Mouse (Mus musculus) liver, embryonic 14.5 days (tissue): Measurements from ENCODE around the gene Cachd1. TPM values are rescaled to one million over a fixed set of nuclear protein-coding genes. Genes with fewer than 3 reads are reported as not detected.

Experiments
- ATAC-seq: fragments of 200-750 bp; cut with Nextera tagmentation; 2 replicates; pipeline ENCODE4 v1.8.0; 2017; ENCODE audit warnings: moderate number of reproducible peaks, mild to moderate bottlenecking, moderate library complexity; ENCODE audit not compliant: insufficient read depth
- DNase-seq, 3 experiments: peaks; one replicate each; pipeline ENCODE4 v3.0.0-alpha.2; 2012 to 2013; ENCODE audit warnings: low read depth in 3 of 3, low spot score in 3 of 3
- H3K27ac ChIP-seq: fragments of 300-500 bp; sonication (generic); 2 replicates; pipeline ENCODE4 v1.5.1; 2014; ENCODE audit warnings: moderate library complexity, mild to moderate bottlenecking, control low read depth, inconsistent platforms
- H3K27me3 ChIP-seq: fragments of 300-500 bp; sonication (generic); 2 replicates; pipeline ENCODE4 v1.6.1; 2014; ENCODE audit warnings: mild to moderate bottlenecking, low read length, moderate library complexity; ENCODE audit not compliant: control insufficient read depth, insufficient read depth
- H3K36me3 ChIP-seq: fragments of 300-500 bp; sonication (generic); replicated peaks from 2 replicates; pipeline ENCODE4 v1.6.1; 2014; ENCODE audit warnings: low read depth; ENCODE audit not compliant: control insufficient read depth, insufficient read depth
- H3K4me1 ChIP-seq, 2 experiments: fragments of 200-500 bp in 1 of 2; fragments of 300-500 bp in 1 of 2; sonication (generic) in 1 of 2; replicated peaks; 2 replicates each; pipeline ENCODE4 v1.6.1; 2012 to 2014; ENCODE audit warnings: antibody characterized with exemption in 1 of 2, inconsistent platforms in 1 of 2, low read length in 1 of 2; ENCODE audit not compliant: control insufficient read depth in 2 of 2, insufficient read depth in 2 of 2
- H3K4me2 ChIP-seq: fragments of 300-500 bp; sonication (generic); 2 replicates; pipeline ENCODE4 v1.6.1; 2014; ENCODE audit warnings: low read depth, mild to moderate bottlenecking, control low read depth, moderate library complexity
- H3K4me3 ChIP-seq, 2 experiments: fragments of 200-500 bp in 1 of 2; fragments of 300-500 bp in 1 of 2; sonication (generic) in 1 of 2; 2 replicates each; pipeline ENCODE4 v1.5.1; 2012 to 2014; ENCODE audit warnings: low read depth in 2 of 2, low read length in 2 of 2, mild to moderate bottlenecking in 2 of 2, control low read depth in 1 of 2, inconsistent platforms in 1 of 2, moderate library complexity in 1 of 2; ENCODE audit not compliant: insufficient read depth in 1 of 2
- H3K9ac ChIP-seq: fragments of 300-500 bp; sonication (generic); replicated peaks from 2 replicates; pipeline ENCODE4 v1.6.1; 2014; ENCODE audit warnings: mild to moderate bottlenecking, control low read depth, moderate library complexity
- H3K9me3 ChIP-seq: fragments of 300-500 bp; sonication (generic); 2 replicates; pipeline ENCODE4 v1.6.1; 2016; ENCODE audit warnings: low read length, mixed read lengths; ENCODE audit not compliant: control insufficient read depth
- CTCF ChIP-seq: IDR thresholded peaks from 2 replicates; pipeline ENCODE4 v1.5.1; 2016; ENCODE audit warnings: antibody characterized with exemption, low read depth, control low read depth
- EP300 ChIP-seq: IDR thresholded peaks from 2 replicates; pipeline ENCODE4 v1.6.1; 2016; ENCODE audit warnings: antibody characterized with exemption, low read depth
- WGBS: fragments of 180-500 bp; shearing (Covaris S2); extraction: QIAGEN DNeasy Blood & Tissue Kit; methylation state at CpG from one replicate; pipeline ENCODE4 v1.1.7; 2014; ENCODE audit not compliant: insufficient replicate concordance; 5-methylcytosine and 5-hydroxymethylcytosine counted together
- polyA plus RNA-seq, 2 experiments: library from polyadenylated mRNA; depleted of rRNA in 1 of 2; stranded (reverse) in 1 of 2; unstranded in 1 of 2; fragments of >200 nt; fragmentation: Nextera tagmentation in 1 of 2; extraction: Ambion mirVana in 1 of 2; gene quantifications; 2 replicates each; pipeline versions ENCODE4 v1.2.1 to v1.2.3; 2012 to 2014

The Cachd1 gene
- polyA plus RNA-seq, 2 experiments, result 4.5 to 10.2 TPM

GRCm38 (mm10) chr4:100743615-100744014, 32.9 kb upstream of the Cachd1 start:
- Histone ChIP-seq H3K27me3 (no peaks in the 10 kb centered on the region), H3K27ac (no peak overlapping the region), H3K9me3 (no peaks in the 10 kb centered on the region), H3K36me3 (no peaks in the 10 kb centered on the region), H3K4me3 (no peak overlapping the region), H3K4me2 (no peak overlapping the region), H3K9ac (no peak overlapping the region), H3K4me1 (no peaks in the 10 kb centered on the region)
- no peak for DNase-seq
- WGBS, result 50% methylated on average over 8 of the region's 8 CpGs
- no peak for ATAC-seq
- TF ChIP-seq EP300 (no peak), CTCF (no peak)

DNA sequence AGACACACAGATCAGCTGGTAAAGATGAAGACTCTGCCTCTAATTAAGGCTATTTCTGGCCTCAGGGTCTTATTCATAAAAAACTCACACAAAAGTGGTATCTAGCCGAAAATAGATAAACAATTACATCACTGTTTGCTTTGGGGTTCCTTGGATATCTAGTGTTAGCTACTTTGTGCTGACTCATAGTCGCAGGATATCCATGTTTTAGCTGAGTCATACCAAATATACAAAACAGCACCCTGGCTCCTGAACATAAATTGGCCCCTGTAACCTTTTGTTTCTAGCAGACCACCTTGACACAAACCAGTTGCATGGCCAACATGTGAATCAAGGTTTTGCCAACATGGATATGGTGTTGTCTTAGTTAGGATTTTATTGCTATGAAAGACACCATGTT, 24.2 kb upstream of the Cachd1 start:
- Histone ChIP-seq H3K27ac (no peak overlapping the region), H3K4me1 (peaks cover 0 to 6% of the 10 kb centered on the region in 2 experiments; a peak in 2 of 4 replicates), H3K4me2 (no peak overlapping the region), H3K27me3 (no peaks in the 10 kb centered on the region), H3K36me3 (no peaks in the 10 kb centered on the region), H3K9ac (no peak overlapping the region), H3K4me3 (no peak overlapping the region), H3K9me3 (no peaks in the 10 kb centered on the region)
- DNase-seq (peak in 2 of 3 experiments; percentile 4 to 13), ATAC-seq (peak; percentile 70; the same call in 1 of the 2 replicates)
- no peak for TF ChIP-seq EP300
- TF ChIP-seq CTCF, result no peak
- WGBS, result 40% methylated on average over 2 of the region's 2 CpGs

- no peak overlapping the region for H3K9ac ChIP-seq
- H3K27ac ChIP-seq, result no peak overlapping the region
- H3K9me3 ChIP-seq, result no peaks in the 10 kb centered on the region
- no peaks in the 10 kb centered on the region for H3K36me3 ChIP-seq
- H3K4me3 ChIP-seq, result no peak overlapping the region
- peaks cover 0 to 6% of the 10 kb centered on the region in 2 experiments; a peak in 2 of 4 replicates for H3K4me1 ChIP-seq
- H3K4me2 ChIP-seq, result no peak overlapping the region
- no peak for TF ChIP-seq CTCF
- TF ChIP-seq EP300, result no peak
- H3K27me3 ChIP-seq, result no peaks in the 10 kb centered on the region
- DNase-seq (no peak), ATAC-seq (no peak)
- WGBS, result 27% methylated on average over 8 of the region's 8 CpGs
Observed at GRCm38 (mm10) chr4:100755632-100756031, 20.8 kb upstream of the Cachd1 start.

- no peak overlapping the region for H3K9ac ChIP-seq
- no peaks in the 10 kb centered on the region for H3K9me3 ChIP-seq
- DNase-seq (no peak), ATAC-seq (no peak)
- no peaks in the 10 kb centered on the region for H3K36me3 ChIP-seq
- H3K4me1 ChIP-seq, result peaks cover 0 to 6% of the 10 kb centered on the region in 2 experiments; a peak in 2 of 4 replicates
- no peak overlapping the region for H3K27ac ChIP-seq
- H3K4me3 ChIP-seq, result no peak overlapping the region
- no peaks in the 10 kb centered on the region for H3K27me3 ChIP-seq
- no peak overlapping the region for H3K4me2 ChIP-seq
- TF ChIP-seq CTCF, result no peak
- TF ChIP-seq EP300, result no peak
Observed at GRCm38 (mm10) chr4:100756499-100756898, 20.0 kb upstream of the Cachd1 start.

GRCm38 (mm10) chr4:100758265-100758898, 18.1 kb upstream of the Cachd1 start:
- H3K4me1 ChIP-seq, result no peaks in the 10 kb centered on the region
- H3K9ac ChIP-seq, result no peak overlapping the region
- H3K4me2 ChIP-seq, result no peak overlapping the region
- no peak overlapping the region for H3K27ac ChIP-seq
- DNase-seq (no peak), ATAC-seq (no peak)
- no peak overlapping the region for H3K4me3 ChIP-seq
- no peaks in the 10 kb centered on the region for H3K36me3 ChIP-seq
- WGBS, result 64% methylated on average over 6 of the region's 6 CpGs
- H3K9me3 ChIP-seq, result no peaks in the 10 kb centered on the region
- no peaks in the 10 kb centered on the region for H3K27me3 ChIP-seq
- TF ChIP-seq EP300 (no peak), CTCF (no peak)
